In genomic region chr14:45142511-45142910, GRCm38 (mm10) we compare ENCODE assay signal across 9 mouse cellular contexts.
DNase-seq lines count a peak whose midpoint lies in the region; TF ChIP-seq lines count a peak whose summit lies in the region.
"Had no signal": no experiment of that assay in that cellular context is flagged by ENCODE, and none has a peak within 500 bp of the region (broad histone marks: within the 10 kb centered on the region; RNA-seq: fewer than 3 reads in every experiment).

No protein-coding gene starts in this region.

- intact Hi-C loops in left cerebral cortex, postnatal 25 days (cut with DNase I) = loop anchor here (1.0 kb wide), 1 partner anchor 162 kb away; no protein-coding TSS in a partner anchor

- peak in 2 of 3 experiments; percentile 54 to 78; a peak in 5 of 6 replicates for TF ChIP-seq CTCF in MEL (IDR thresholded peaks at IDR 0.05 in 2 of 3, conservative IDR thresholded peaks at IDR 0.05 in 1 of 3; ENCODE audit: control insufficient read depth in 1 of 3, insufficient read depth in 1 of 3, low read depth in 2 of 3, low read length in 3 of 3, poor library complexity in 1 of 3, severe bottlenecking in 1 of 3)

- TF ChIP-seq RAD21 in MEL (IDR thresholded peaks at IDR 0.05; ENCODE audit: low read depth, low read length) = peak; percentile 76

- H3K27me3 ChIP-seq in MEL (ENCODE audit: control insufficient read depth in 1 of 2, insufficient read depth in 2 of 2, low read length in 2 of 2) = no peaks in the 10 kb centered on the region
- H3K27me3 ChIP-seq: megakaryocyte, embryonic 14.5 days had no signal

- TF ChIP-seq EP300 in MEL (IDR thresholded peaks at IDR 0.05; ENCODE audit: low read depth in 1 of 2, low read length in 2 of 2) = no peak

- no peaks in the 10 kb centered on the region for H3K9me3 ChIP-seq in MEL (replicated peaks; ENCODE audit: insufficient read depth, low read length)
- H3K9me3 ChIP-seq: megakaryocyte, embryonic 14.5 days had no signal

- H3K36me3 ChIP-seq in MEL (ENCODE audit: control insufficient read depth in 1 of 2, insufficient read depth in 2 of 2, low read length in 2 of 2) = no peaks in the 10 kb centered on the region

- no peak overlapping the region for H3K27ac ChIP-seq in MEL (ENCODE audit: control insufficient read depth, low read depth, low read length)

- no peaks in the 10 kb centered on the region for H3K79me2 ChIP-seq in MEL (ENCODE audit: control insufficient read depth, insufficient read depth, low read length, poor library complexity)

- DNase-seq in layer of hippocampus, adult 11-12 months (ENCODE audit: low spot score) = peak; percentile 67
- DNase-seq in layer of hippocampus, adult 9-10 months (ENCODE audit: low spot score) = no peak
- peak; percentile 29 for DNase-seq in MEL (ENCODE audit: low read depth, low spot score)
- peak; percentile 69 for DNase-seq in embryo, embryonic 10.5 days (ENCODE audit: low spot score)
- peak; percentile 77 for DNase-seq in induced T-regulatory cell, adult 2 months (ENCODE audit: low read depth)
- DNase-seq in left cerebral cortex, postnatal 25 days (ENCODE audit: low spot score in 2 of 2) = peak; percentile 49 to 78
- DNase-seq in naive thymus-derived CD4-positive, alpha-beta T cell, adult 2 months (ENCODE audit: low read depth) = peak; percentile 64
- DNase-seq in urinary bladder, postnatal 25 days (ENCODE audit: low spot score) = no peak

- TF ChIP-seq POLR2A in MEL (IDR thresholded peaks at IDR 0.05; ENCODE audit: control insufficient read depth in 1 of 2, insufficient read depth in 1 of 2, low read depth in 1 of 2, low read length in 2 of 2, poor library complexity in 1 of 2) = no peak

- H3K9ac ChIP-seq in MEL (ENCODE audit: control insufficient read depth, low read depth, low read length, poor library complexity, severe bottlenecking) = no peak overlapping the region

- H3K4me3 ChIP-seq in MEL (ENCODE audit: control insufficient read depth in 1 of 2, insufficient read depth in 1 of 2, low read depth in 2 of 2, low read length in 2 of 2) = no peak overlapping the region
- H3K4me3 ChIP-seq: megakaryocyte, embryonic 14.5 days had no signal

- H3K4me1 ChIP-seq in MEL (ENCODE audit: control insufficient read depth in 1 of 2, insufficient read depth in 2 of 2, low read length in 2 of 2) = no peaks in the 10 kb centered on the region

TF ChIP-seq in MEL, 35 proteins besides CTCF, POLR2A, EP300 and RAD21:
- TF ChIP-seq E2F4 (IDR thresholded peaks at IDR 0.05; ENCODE audit: borderline replicate concordance, low read depth, low read length) (no peak), POLR2AphosphoS2 (IDR thresholded peaks at IDR 0.05; ENCODE audit: low read length) (no peak), USF1 (IDR thresholded peaks at IDR 0.05; ENCODE audit: low read depth, low read length) (no peak), GABPA (IDR thresholded peaks at IDR 0.05; ENCODE audit: low read depth, low read length) (no peak), SMC3 (IDR thresholded peaks at IDR 0.05; ENCODE audit: low read depth, low read length) (peak; percentile 82), ZC3H11A (IDR thresholded peaks at IDR 0.05; ENCODE audit: low read depth, low read length) (peak; percentile 85), ELF1 (IDR thresholded peaks at IDR 0.05; ENCODE audit: low read depth, low read length) (no peak)
TF ChIP-seq in MEL: peak in this region for 2.

Comparison
In these comparisons a context has a peak if more than half of its experiments do, and no peak if none do; other contexts are left out.
1. DNase-seq: peak in layer of hippocampus, adult 11-12 months (single experiment), MEL (single experiment), embryo, embryonic 10.5 days (single experiment), induced T-regulatory cell, adult 2 months (single experiment), left cerebral cortex, postnatal 25 days (2 of 2) and naive thymus-derived CD4-positive, alpha-beta T cell, adult 2 months (single experiment); none in layer of hippocampus, adult 9-10 months (single experiment) and urinary bladder, postnatal 25 days (single experiment).